ENCODE assay signal across 16 mouse cellular contexts in the genomic region with DNA sequence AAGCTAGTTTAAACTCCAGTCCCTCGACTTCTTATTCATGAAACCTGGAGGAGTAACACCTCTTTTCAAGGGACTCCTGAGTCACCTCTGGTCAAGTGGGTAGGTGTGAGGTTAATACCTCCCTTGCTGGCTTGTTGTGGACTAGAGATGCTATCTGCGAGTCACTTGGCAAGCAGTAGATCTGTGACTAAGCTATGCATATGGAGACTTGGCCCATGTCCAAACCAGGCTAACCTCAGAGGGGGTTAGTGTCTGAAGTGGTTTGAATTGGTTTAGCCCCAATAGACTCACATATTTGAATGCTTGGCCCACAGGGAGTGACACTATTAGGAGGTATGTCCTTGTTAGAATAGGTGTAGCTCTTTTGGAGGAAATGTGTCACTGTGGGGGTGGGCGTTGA.
DNase-seq lines count a peak whose midpoint lies in the region; ATAC-seq and TF ChIP-seq lines count a peak whose summit lies in the region.
"Had no signal": no experiment of that assay in that cellular context is flagged by ENCODE, and none has a peak within 500 bp of the region (broad histone marks: within the 10 kb centered on the region; RNA-seq: fewer than 3 reads in every experiment).

No protein-coding gene starts in this region.

- 58% methylated on average over 3 of the region's 3 CpGs for WGBS in embryonic facial prominence, embryonic 14.5 days
- WGBS in embryonic facial prominence, embryonic 10.5 days: 87% methylated on average over 3 of the region's 3 CpGs
- 63% methylated on average over 3 of the region's 3 CpGs for WGBS in midbrain, postnatal 0 days
- WGBS in midbrain, embryonic 14.5 days: 81% methylated on average over 3 of the region's 3 CpGs
- 64% methylated on average over 3 of the region's 3 CpGs for WGBS in forebrain, embryonic 16.5 days

- H3K4me1 ChIP-seq in embryonic facial prominence, embryonic 14.5 days (ENCODE audit: control insufficient read depth, insufficient read depth, low read length): no peaks in the 10 kb centered on the region
- H3K4me1 ChIP-seq in embryonic facial prominence, embryonic 10.5 days: peaks cover 11% of the 10 kb centered on the region
- no peaks in the 10 kb centered on the region for H3K4me1 ChIP-seq in midbrain, postnatal 0 days (ENCODE audit: insufficient read depth, low read length)
- no peaks in the 10 kb centered on the region for H3K4me1 ChIP-seq in midbrain, embryonic 14.5 days (ENCODE audit: control insufficient read depth, insufficient read depth, low read length)
- H3K4me1 ChIP-seq in forebrain, embryonic 16.5 days (replicated peaks; ENCODE audit: control insufficient read depth, insufficient read depth, low read length): no peaks in the 10 kb centered on the region

- no peak overlapping the region for H3K27ac ChIP-seq in embryonic facial prominence, embryonic 14.5 days (replicated peaks; ENCODE audit: low read depth, low read length)
- no peak overlapping the region for H3K27ac ChIP-seq in embryonic facial prominence, embryonic 10.5 days (replicated peaks)
- no peak overlapping the region for H3K27ac ChIP-seq in midbrain, postnatal 0 days (ENCODE audit: low read depth, low read length)
- no peak overlapping the region for H3K27ac ChIP-seq in midbrain, embryonic 14.5 days (replicated peaks; ENCODE audit: low read depth, low read length)
- H3K27ac ChIP-seq in forebrain, embryonic 16.5 days (ENCODE audit: low read length): no peak overlapping the region
- H3K27ac ChIP-seq: hindbrain, embryonic 14.5 days; liver, embryonic 14.5 days; neural tube, embryonic 13.5 days had no signal

- H3K9me3 ChIP-seq in embryonic facial prominence, embryonic 14.5 days (ENCODE audit: control insufficient read depth, low read length): no peaks in the 10 kb centered on the region
- no peaks in the 10 kb centered on the region for H3K9me3 ChIP-seq in embryonic facial prominence, embryonic 10.5 days
- H3K9me3 ChIP-seq in midbrain, postnatal 0 days (ENCODE audit: low read length): no peaks in the 10 kb centered on the region
- no peaks in the 10 kb centered on the region for H3K9me3 ChIP-seq in midbrain, embryonic 14.5 days (ENCODE audit: control insufficient read depth, low read length)
- no peaks in the 10 kb centered on the region for H3K9me3 ChIP-seq in forebrain, embryonic 16.5 days (ENCODE audit: control insufficient read depth, low read length)
- H3K9me3 ChIP-seq: neural tube, embryonic 13.5 days had no signal

- no peak overlapping the region for H3K4me2 ChIP-seq in embryonic facial prominence, embryonic 14.5 days (ENCODE audit: low read depth, low read length)
- H3K4me2 ChIP-seq in midbrain, postnatal 0 days (ENCODE audit: low read depth, low read length, poor library complexity, severe bottlenecking): no peak overlapping the region
- H3K4me2 ChIP-seq in midbrain, embryonic 14.5 days (ENCODE audit: low read length): no peak overlapping the region
- H3K4me2 ChIP-seq in forebrain, embryonic 16.5 days (ENCODE audit: low read length): no peak overlapping the region
- H3K4me2 ChIP-seq: hindbrain, embryonic 14.5 days; neural tube, embryonic 13.5 days had no signal

- peak; percentile 55 for DNase-seq in embryonic facial prominence, embryonic 14.5 days (ENCODE audit: low spot score)
- DNase-seq in embryonic facial prominence, embryonic 10.5 days (ENCODE audit: low spot score): no peak
- peak; percentile 33 for DNase-seq in midbrain, postnatal 0 days (ENCODE audit: low spot score)
- DNase-seq in midbrain, embryonic 14.5 days: no peak
- peak; percentile 14 for DNase-seq in c-Kit-positive CD71-negative TER-119-negative erythroid progenitor cells, embryonic 14.5 days (ENCODE audit: low read depth)
- no peak for DNase-seq in thymus, postnatal 25 days
- DNase-seq in layer of hippocampus, adult 18-20 months (ENCODE audit: low spot score in 2 of 2): no peak
- DNase-seq: adrenal gland, postnatal 10 days; gastrocnemius, postnatal 14 days; kidney, adult 18-20 months; thymus, postnatal 14 days had no signal

- no peak overlapping the region for H3K9ac ChIP-seq in embryonic facial prominence, embryonic 14.5 days (ENCODE audit: low read depth, low read length)
- no peak overlapping the region for H3K9ac ChIP-seq in midbrain, postnatal 0 days (replicated peaks; ENCODE audit: low read length, poor library complexity, severe bottlenecking)
- H3K9ac ChIP-seq in midbrain, embryonic 14.5 days (replicated peaks; ENCODE audit: low read length): no peak overlapping the region
- H3K9ac ChIP-seq in forebrain, embryonic 16.5 days (replicated peaks; ENCODE audit: low read depth, low read length): no peak overlapping the region
- H3K9ac ChIP-seq: hindbrain, embryonic 14.5 days; liver, embryonic 14.5 days; neural tube, embryonic 13.5 days had no signal

- no peaks in the 10 kb centered on the region for H3K36me3 ChIP-seq in embryonic facial prominence, embryonic 14.5 days (ENCODE audit: control insufficient read depth, insufficient read depth, low read length)
- no peaks in the 10 kb centered on the region for H3K36me3 ChIP-seq in embryonic facial prominence, embryonic 10.5 days (replicated peaks)
- H3K36me3 ChIP-seq in midbrain, postnatal 0 days (ENCODE audit: insufficient read depth, low read length): no peaks in the 10 kb centered on the region
- H3K36me3 ChIP-seq in midbrain, embryonic 14.5 days (ENCODE audit: control insufficient read depth, insufficient read depth, low read length): no peaks in the 10 kb centered on the region
- H3K36me3 ChIP-seq in forebrain, embryonic 16.5 days (ENCODE audit: control insufficient read depth, insufficient read depth): no peaks in the 10 kb centered on the region
- H3K36me3 ChIP-seq: neural tube, embryonic 13.5 days had no signal

- ATAC-seq in embryonic facial prominence, embryonic 14.5 days (ENCODE audit: low read depth): no peak
- ATAC-seq in midbrain, postnatal 0 days (ENCODE audit: low FRiP score): no peak
- ATAC-seq in midbrain, embryonic 14.5 days (ENCODE audit: low FRiP score, low TSS enrichment): no peak
- ATAC-seq in forebrain, embryonic 16.5 days: no peak
- ATAC-seq: midbrain, embryonic 16.5 days had no signal

- H3K4me3 ChIP-seq in embryonic facial prominence, embryonic 14.5 days (ENCODE audit: low read depth, low read length): no peak overlapping the region
- no peak overlapping the region for H3K4me3 ChIP-seq in embryonic facial prominence, embryonic 10.5 days
- no peak overlapping the region for H3K4me3 ChIP-seq in midbrain, postnatal 0 days (ENCODE audit: low read depth, low read length)
- H3K4me3 ChIP-seq in midbrain, embryonic 14.5 days (replicated peaks; ENCODE audit: low read depth, low read length): no peak overlapping the region
- H3K4me3 ChIP-seq in forebrain, embryonic 16.5 days (replicated peaks; ENCODE audit: low read length): no peak overlapping the region
- H3K4me3 ChIP-seq: neural tube, embryonic 13.5 days had no signal

- H3K27me3 ChIP-seq in embryonic facial prominence, embryonic 14.5 days (replicated peaks; ENCODE audit: control insufficient read depth, insufficient read depth, low read length): no peaks in the 10 kb centered on the region
- H3K27me3 ChIP-seq in embryonic facial prominence, embryonic 10.5 days (replicated peaks; ENCODE audit: low read depth, poor library complexity, severe bottlenecking): no peaks in the 10 kb centered on the region
- H3K27me3 ChIP-seq in midbrain, postnatal 0 days (ENCODE audit: insufficient read depth, low read length): no peaks in the 10 kb centered on the region
- H3K27me3 ChIP-seq in midbrain, embryonic 14.5 days (ENCODE audit: control insufficient read depth, insufficient read depth, low read length): no peaks in the 10 kb centered on the region
- H3K27me3 ChIP-seq in forebrain, embryonic 16.5 days (replicated peaks; ENCODE audit: control insufficient read depth, insufficient read depth, low read length): no peaks in the 10 kb centered on the region
- H3K27me3 ChIP-seq: neural tube, embryonic 13.5 days had no signal

- TF ChIP-seq CTCF in midbrain, postnatal 0 days (IDR thresholded peaks at IDR 0.05): no peak

Comparison
In these comparisons a context has a peak if more than half of its experiments do, and no peak if none do; other contexts are left out.
1. DNase-seq: peak in embryonic facial prominence, embryonic 14.5 days (single experiment), midbrain, postnatal 0 days (single experiment) and c-Kit-positive CD71-negative TER-119-negative erythroid progenitor cells, embryonic 14.5 days (single experiment); none in embryonic facial prominence, embryonic 10.5 days (single experiment), midbrain, embryonic 14.5 days (single experiment), thymus, postnatal 25 days (single experiment) and layer of hippocampus, adult 18-20 months (0 of 2).